Mouse (Mus musculus): ENCODE data around the gene Acvr1c.

The Acvr1c gene

GRCm38 (mm10) chr2:58282259-58282910 lies 75.3 kb downstream of the Acvr1c start:
- peak in 1 of 2 experiments; percentile 52 for DNase-seq (ENCODE audit: low spot score in 2 of 2)

- DNase-seq (ENCODE audit: low spot score in 2 of 2): no peak
These were observed 76.6 kb downstream of the Acvr1c start for GRCm38 (mm10) chr2:58281046-58281445.

- no peak for DNase-seq (ENCODE audit: low spot score in 2 of 2)
These were observed 78.5 kb downstream of the Acvr1c start for GRCm38 (mm10) chr2:58279163-58279562.

GRCm38 (mm10) chr2:58276454-58276853 lies 81.2 kb downstream of the Acvr1c start:
- no peak for DNase-seq (ENCODE audit: low spot score in 2 of 2)

- peak; percentile 39 to 54 for DNase-seq (ENCODE audit: low spot score in 2 of 2)
These were observed 117.1 kb downstream of the Acvr1c start for GRCm38 (mm10) chr2:58240639-58241038.

- DNase-seq (ENCODE audit: low spot score in 2 of 2): no peak
These were observed 120.2 kb downstream of the Acvr1c start for GRCm38 (mm10) chr2:58237487-58237886.
